Mouse (Mus musculus) hindbrain, embryonic 13.5 days (tissue): ENCODE data around the gene Insl3. TPM values are rescaled to one million over a fixed set of nuclear protein-coding genes. Genes with fewer than 3 reads are reported as not detected.

Experiments
- ATAC-seq: fragments of 200-750 bp; cut with Nextera tagmentation; 2 replicates; pipeline ENCODE4 v1.8.0; 2017; ENCODE audit warnings: moderate TSS enrichment; ENCODE audit not compliant: low FRiP score
- H3K27ac ChIP-seq: fragments of 300-500 bp; sonication (generic); 2 replicates; pipeline ENCODE4 v1.5.1; 2015; ENCODE audit warnings: inconsistent platforms, mild to moderate bottlenecking, moderate library complexity
- H3K27me3 ChIP-seq: fragments of 300-500 bp; sonication (generic); 2 replicates; pipeline ENCODE4 v1.6.1; 2015; ENCODE audit warnings: mild to moderate bottlenecking, inconsistent platforms
- H3K36me3 ChIP-seq: fragments of 300-500 bp; sonication (generic); 2 replicates; pipeline ENCODE4 v1.6.1; 2015; ENCODE audit warnings: mild to moderate bottlenecking, inconsistent platforms
- H3K4me1 ChIP-seq: fragments of 300-500 bp; sonication (generic); replicated peaks from 2 replicates; pipeline ENCODE4 v1.6.1; 2015; ENCODE audit warnings: inconsistent platforms
- H3K4me2 ChIP-seq: fragments of 300-500 bp; sonication (generic); 2 replicates; pipeline ENCODE4 v1.6.1; 2015; ENCODE audit warnings: inconsistent platforms, mild to moderate bottlenecking, moderate library complexity
- H3K4me3 ChIP-seq: fragments of 300-500 bp; sonication (generic); 2 replicates; pipeline ENCODE4 v1.5.1; 2015; ENCODE audit warnings: mild to moderate bottlenecking, inconsistent platforms
- H3K9ac ChIP-seq: fragments of 300-500 bp; sonication (generic); 2 replicates; pipeline ENCODE4 v1.6.1; 2015; ENCODE audit warnings: mild to moderate bottlenecking, inconsistent platforms
- H3K9me3 ChIP-seq: fragments of 300-500 bp; sonication (generic); 2 replicates; pipeline ENCODE4 v1.6.1; 2016; ENCODE audit warnings: inconsistent platforms
- WGBS: fragments of 180-500 bp; shearing (Covaris S2); methylation state at CpG from one replicate; pipeline ENCODE4 v1.1.7; 2015; 5-methylcytosine and 5-hydroxymethylcytosine counted together
- polyA plus RNA-seq: library from polyadenylated mRNA; unstranded; fragments of >200 nt; fragmentation: Nextera tagmentation; extraction: Ambion mirVana; gene quantifications from 2 replicates; pipeline ENCODE4 v1.2.1, GENCODE M21; 2015

Gene Insl3
- polyA plus RNA-seq, 1 experiment from 2014 or later, result 0.31 TPM

DNA sequence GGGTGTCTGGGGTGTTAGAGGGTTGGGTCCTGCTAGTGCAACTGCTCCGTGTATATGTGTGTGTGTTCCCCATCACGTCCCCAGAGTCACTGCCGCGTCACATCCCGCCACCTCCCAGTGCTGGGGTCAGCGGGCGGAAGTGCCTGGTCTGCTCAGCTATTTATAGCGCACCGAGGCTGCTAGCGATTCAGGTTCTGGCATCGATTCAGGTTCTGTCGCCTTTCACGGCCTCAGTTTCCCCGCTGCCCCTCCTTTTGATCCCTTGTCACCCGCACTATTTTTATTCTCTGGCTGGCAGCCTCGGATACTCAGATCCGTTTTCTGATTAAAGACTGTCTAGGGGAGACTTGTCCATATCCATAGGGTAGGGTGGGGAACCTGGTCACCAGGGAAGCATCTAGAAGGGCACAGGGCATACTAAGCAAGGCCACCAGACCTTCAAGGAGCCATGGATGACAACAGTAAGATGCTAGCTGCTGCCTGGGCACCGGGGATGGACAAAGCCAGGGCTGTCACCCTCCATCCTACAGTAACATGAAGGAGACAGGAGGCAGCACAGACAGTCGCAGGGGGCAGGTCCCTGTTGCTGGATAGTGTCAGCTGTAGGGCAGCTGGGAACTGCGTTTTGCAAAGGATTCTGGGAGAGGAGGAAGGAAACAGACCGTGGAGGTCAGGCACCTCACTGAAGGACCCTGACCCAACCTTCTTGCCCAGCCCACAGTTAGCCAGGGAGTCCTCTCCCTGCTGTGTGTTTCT is 20.6 kb upstream of the Insl3 start:
- H3K36me3 ChIP-seq, result peaks cover 10% of the 10 kb centered on the region
- H3K4me3 ChIP-seq, result peak overlapping the region; percentile 15
- H3K27ac ChIP-seq, result peak overlapping the region; percentile 80
- WGBS, result 5% methylated on average over 21 of the region's 21 CpGs
- H3K9me3 ChIP-seq, result no peaks in the 10 kb centered on the region
- ATAC-seq, result no peak
- H3K27me3 ChIP-seq, result peaks cover 19% of the 10 kb centered on the region
- peak overlapping the region; percentile 45 for H3K4me2 ChIP-seq
- peaks cover 55% of the 10 kb centered on the region for H3K4me1 ChIP-seq
- H3K9ac ChIP-seq, result peak overlapping the region; percentile 53

DNA sequence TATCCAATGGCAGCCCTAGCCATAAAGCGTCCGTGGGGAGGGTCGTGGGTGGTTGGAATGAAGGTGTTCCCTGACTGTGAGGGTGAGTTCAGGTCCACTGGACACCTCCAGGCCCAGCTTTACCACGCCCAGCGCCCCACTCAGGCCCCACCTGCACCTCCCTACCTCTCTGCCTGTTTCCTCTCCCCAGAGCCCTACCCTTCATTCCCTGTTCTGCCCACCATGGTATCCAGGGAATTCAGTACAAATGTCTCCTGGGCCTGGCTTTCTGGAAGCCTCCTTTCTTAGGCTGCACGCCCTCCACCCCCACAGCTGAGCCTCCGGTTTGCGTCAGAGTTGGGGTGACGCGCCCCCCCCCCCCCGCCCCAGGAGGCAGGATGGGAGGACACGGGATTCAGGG is 18.8 kb upstream of the Insl3 start:
- ATAC-seq, result peak; percentile 29
- Histone ChIP-seq H3K27me3 (peaks cover 22% of the 10 kb centered on the region), H3K9ac (peak overlapping the region; percentile 88), H3K4me2 (peak overlapping the region; percentile 88), H3K27ac (peak overlapping the region; percentile 96), H3K4me1 (peaks cover 55% of the 10 kb centered on the region), H3K36me3 (no peaks in the 10 kb centered on the region), H3K4me3 (peak overlapping the region; percentile 85), H3K9me3 (no peaks in the 10 kb centered on the region)
- 8% methylated on average over 12 of the region's 12 CpGs for WGBS

DNA sequence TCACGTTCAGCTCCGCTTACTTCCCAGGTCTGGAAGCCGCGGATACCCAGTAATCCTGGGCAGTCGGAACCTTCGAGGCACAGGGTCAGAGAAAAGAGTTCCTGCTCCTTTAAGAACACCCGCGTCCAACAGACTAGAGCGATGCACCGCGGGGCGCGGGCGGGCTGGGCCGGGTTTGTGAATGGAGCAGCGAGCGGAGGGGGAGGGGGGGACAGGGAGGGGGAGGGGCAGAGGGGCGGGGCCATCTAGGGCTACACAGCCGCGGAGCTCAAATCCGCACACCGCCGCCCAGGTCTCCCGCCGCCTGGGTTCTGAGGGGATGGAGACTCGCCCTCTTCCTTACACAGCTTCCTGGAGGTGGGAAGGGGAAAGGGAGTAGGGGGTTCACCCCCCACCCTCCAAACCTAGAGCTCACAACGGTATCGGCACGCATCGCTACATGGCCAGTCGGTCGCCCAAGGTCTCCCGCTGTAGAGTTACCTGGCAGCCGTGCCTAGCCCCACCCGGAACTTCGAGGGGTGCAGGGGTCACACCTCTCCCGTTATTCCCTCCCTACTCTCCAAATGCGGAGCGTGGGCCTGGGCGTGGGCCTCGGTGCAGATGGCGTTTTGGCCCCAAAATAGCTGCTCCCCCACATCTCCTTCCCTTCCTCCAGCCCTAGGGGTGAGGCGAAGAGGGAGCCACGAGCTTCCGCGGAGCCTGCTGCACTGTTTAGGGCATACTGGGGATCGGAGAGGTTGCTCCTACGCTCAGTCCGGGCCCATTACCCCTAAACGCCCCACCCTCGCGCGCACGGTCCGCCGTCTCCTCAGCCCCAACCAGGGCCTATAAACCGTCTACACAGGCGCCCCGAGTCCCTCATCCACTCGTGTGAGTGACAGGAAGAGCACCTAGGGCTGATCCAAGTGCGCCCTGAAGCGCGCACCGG is 18.1 kb upstream of the Insl3 start:
- Histone ChIP-seq H3K9ac (peak overlapping the region; percentile 88), H3K27ac (peak overlapping the region; percentile 96), H3K27me3 (peaks cover 29% of the 10 kb centered on the region), H3K9me3 (no peaks in the 10 kb centered on the region), H3K36me3 (no peaks in the 10 kb centered on the region), H3K4me3 (peak overlapping the region; percentile 85), H3K4me1 (peaks cover 54% of the 10 kb centered on the region), H3K4me2 (peak overlapping the region; percentile 88)
- under 1% methylated on average over 61 of the region's 64 CpGs for WGBS
- ATAC-seq, result peak; percentile 65

DNA sequence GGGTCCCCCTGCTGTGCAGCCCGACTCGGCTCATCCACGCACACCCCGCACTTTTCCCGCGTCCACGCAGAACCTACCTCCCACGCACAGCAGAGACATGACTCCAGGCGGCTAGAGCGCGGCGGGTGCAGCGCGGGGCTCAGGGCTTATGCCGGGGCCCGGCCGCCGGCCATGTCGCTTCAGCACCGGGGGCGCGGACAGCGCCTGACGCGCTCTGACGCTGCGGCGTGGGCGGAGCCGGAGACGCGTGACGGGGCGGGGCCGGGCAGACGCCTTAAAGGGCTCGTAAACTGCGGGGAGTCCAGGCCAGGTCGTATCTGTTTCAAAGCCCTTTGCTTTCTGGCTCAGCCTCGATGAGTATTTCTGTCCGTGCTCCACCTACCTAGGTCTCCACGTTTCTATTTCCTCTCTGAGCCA is 17.5 kb upstream of the Insl3 start, which contains the start of gene Unc13a:
Unc13a (minus strand) TSS at position 209 of the 417 bp plus-strand sequence.
- under 1% methylated on average over 42 of the region's 42 CpGs for WGBS
- Histone ChIP-seq H3K4me1 (peaks cover 52% of the 10 kb centered on the region), H3K27ac (peak within 1 kb of the TSS; percentile 96)

DNA sequence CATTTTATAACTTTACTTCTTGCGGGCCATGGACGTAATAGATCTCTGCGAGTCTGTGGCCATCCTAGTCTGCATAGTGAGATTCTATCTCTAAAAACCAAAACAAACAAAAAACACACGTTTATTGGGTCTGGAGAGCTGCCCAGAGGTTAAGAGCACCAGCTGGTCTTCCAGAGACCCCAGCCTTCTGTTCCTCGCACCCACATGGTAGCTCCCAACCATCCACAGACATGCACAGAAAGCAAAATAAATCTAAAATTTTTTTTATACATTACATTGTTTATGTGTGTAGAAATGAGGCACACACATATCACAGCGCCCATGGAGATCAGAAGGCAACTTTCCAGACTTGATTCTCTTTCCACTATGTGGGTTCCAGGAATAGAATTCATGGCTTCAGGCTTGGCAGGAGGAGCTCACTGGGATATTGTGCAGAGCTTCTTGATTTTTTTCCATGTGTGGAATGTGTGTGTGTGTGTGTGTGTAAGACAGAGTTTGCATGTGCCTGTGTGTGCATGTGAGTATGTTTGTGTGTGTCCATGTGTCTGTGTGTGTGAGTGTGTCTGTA is 16.8 kb upstream of the Insl3 start:
- H3K9me3 ChIP-seq, result no peaks in the 10 kb centered on the region
- peak overlapping the region; percentile 96 for H3K27ac ChIP-seq
- peak overlapping the region; percentile 85 for H3K4me3 ChIP-seq
- no peaks in the 10 kb centered on the region for H3K36me3 ChIP-seq
- H3K9ac ChIP-seq, result peak overlapping the region; percentile 88
- H3K27me3 ChIP-seq, result peaks cover 41% of the 10 kb centered on the region
- peak overlapping the region; percentile 88 for H3K4me2 ChIP-seq
- H3K4me1 ChIP-seq, result peaks cover 45% of the 10 kb centered on the region
- WGBS, result 65% methylated on average over 6 of the region's 6 CpGs
- no peak for ATAC-seq

More for the DNA sequence above, 17.5 kb upstream of the Insl3 start, which contains the start of gene Unc13a:
- Histone ChIP-seq H3K4me3 (peak within 1 kb of the TSS; percentile 85), H3K27me3 (peaks cover 35% of the 10 kb centered on the region), H3K4me2 (peak within 1 kb of the TSS; percentile 88), H3K36me3 (no peaks in the 10 kb centered on the region), H3K9me3 (no peaks in the 10 kb centered on the region), H3K9ac (peak within 1 kb of the TSS; percentile 88)
- peak; percentile 55 for ATAC-seq

DNA sequence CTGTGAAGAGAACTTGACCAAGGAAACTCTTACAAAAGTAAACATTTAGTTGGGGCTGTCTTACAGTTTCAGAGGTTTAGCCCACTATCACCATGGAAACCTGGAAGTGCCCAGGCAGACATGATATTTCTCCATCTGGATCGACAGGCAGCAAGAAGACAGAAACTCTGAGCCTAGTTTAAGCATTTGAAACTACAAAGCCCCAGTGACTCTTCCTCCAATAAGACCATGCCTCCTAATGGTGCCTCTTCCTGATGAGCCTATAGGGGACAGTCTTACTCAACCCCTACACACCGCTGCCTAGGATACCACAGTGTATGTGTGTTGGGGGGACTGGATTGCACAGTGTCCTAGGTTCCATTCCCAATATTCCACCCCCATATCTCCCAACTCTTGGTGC is 14.9 kb upstream of the Insl3 start:
- H3K9me3 ChIP-seq, result no peaks in the 10 kb centered on the region
- no peak overlapping the region for H3K27ac ChIP-seq
- H3K4me1 ChIP-seq, result peaks cover 28% of the 10 kb centered on the region
- WGBS, result 65% methylated on average over 2 of the region's 2 CpGs
- no peak overlapping the region for H3K4me3 ChIP-seq
- H3K4me2 ChIP-seq, result no peak overlapping the region
- H3K36me3 ChIP-seq, result no peaks in the 10 kb centered on the region
- no peak for ATAC-seq
- no peak overlapping the region for H3K9ac ChIP-seq
- H3K27me3 ChIP-seq, result peaks cover 56% of the 10 kb centered on the region

DNA sequence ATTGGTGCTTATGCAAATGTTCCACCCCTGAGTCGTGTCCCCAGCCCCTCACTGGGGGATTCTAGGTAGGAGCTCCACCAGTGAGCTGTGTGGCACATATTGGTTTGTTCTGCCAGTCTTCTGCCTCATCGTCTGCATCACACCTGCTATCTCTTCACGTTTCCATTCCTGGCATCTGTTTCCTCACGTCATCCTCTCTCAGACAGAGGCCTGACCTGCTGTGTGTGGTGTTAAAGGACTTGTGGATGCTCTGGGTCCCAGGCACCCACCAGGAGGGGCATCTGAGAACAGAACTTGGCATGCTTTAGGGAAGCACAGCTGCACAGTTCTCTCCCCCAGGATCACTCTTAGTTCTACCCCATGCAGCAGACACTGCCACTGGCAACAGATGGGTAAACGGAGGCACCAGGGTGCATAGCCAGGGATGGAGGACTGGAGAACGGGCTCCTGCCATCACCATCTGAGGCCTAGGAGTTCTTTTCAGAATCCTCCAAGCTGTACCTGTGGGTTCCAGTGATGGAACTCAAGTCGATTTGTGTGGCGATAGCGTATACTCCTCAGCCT is 13.5 kb upstream of the Insl3 start:
- Histone ChIP-seq H3K27ac (no peak overlapping the region), H3K4me1 (peaks cover 28% of the 10 kb centered on the region), H3K36me3 (no peaks in the 10 kb centered on the region), H3K27me3 (peaks cover 66% of the 10 kb centered on the region), H3K9me3 (no peaks in the 10 kb centered on the region), H3K9ac (peak overlapping the region; percentile 85), H3K4me3 (peak overlapping the region; percentile 62), H3K4me2 (peak overlapping the region; percentile 84)
- ATAC-seq, result no peak
- 33% methylated on average over 9 of the region's 9 CpGs for WGBS

DNA sequence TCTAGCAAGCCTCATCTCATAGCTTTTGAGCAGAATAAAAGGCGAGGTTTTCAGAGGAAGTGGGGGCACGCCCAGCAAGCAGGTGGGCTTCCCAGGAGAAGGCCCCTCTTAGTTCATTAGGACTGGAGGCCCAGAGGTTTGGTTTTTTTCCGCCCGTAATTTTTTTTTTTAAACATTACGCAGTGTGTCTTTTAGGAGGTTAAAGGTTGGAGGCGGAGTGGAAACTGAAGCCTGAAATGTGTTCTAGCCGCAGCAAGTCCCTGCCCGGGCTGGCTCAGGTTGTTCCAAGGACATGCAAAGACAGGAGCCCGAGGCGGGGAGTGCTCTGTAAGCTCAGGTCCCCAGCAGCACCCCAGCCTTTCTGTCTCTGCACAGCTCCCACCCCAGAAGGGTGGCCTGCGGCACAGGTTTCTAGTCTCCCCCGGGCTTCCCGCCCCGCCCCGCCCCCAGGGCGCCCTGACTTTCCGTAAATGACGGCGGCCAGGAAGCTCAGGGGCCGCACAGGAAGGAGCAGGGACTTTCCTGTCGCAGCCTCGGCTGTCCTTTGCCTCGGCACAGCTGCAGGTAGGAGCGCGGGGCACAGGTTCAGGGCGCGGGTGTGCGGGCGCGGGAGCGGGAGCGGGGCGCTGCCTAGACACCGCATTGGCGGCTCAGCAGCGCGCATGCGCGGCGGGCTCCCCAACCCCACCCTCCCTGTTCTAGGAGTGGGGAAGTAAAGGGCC is 12.8 kb upstream of the Insl3 start, which contains the start of gene Jak3:
Jak3 (plus strand) TSS at position 277 of the 722 bp plus-strand sequence.
- Histone ChIP-seq H3K27me3 (peaks cover 73% of the 10 kb centered on the region), H3K27ac (no peak within 1 kb of the TSS), H3K36me3 (no peaks in the 10 kb centered on the region), H3K4me3 (peak within 1 kb of the TSS; percentile 62), H3K9ac (peak within 1 kb of the TSS; percentile 85), H3K4me1 (peaks cover 32% of the 10 kb centered on the region), H3K9me3 (no peaks in the 10 kb centered on the region), H3K4me2 (peak within 1 kb of the TSS; percentile 84)
- WGBS, result 3% methylated on average over 35 of the region's 40 CpGs
- ATAC-seq, result peak; percentile 43

DNA sequence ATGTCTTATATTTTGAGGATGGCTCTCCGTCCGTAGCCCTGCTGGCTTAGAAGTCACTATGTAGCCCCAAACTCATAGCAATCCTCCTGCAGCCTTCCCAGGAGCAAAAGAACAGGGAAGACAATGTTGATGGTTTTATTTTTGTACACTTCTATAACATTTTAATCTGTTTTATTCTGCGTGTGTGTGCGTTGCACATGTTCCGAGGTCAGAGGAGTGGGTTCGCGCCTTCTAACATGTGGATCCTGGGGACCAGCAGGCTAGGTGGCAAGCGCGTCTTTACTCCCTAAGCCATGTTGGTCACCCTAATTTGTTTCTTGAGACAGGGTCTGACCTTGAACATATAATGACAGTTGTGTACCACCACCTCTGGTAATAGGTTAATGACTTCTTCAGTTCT is 12.2 kb upstream of the Insl3 start:
- H3K4me3 ChIP-seq, result peak overlapping the region; percentile 62
- no peak for ATAC-seq
- H3K27ac ChIP-seq, result no peak overlapping the region
- H3K4me1 ChIP-seq, result peaks cover 36% of the 10 kb centered on the region
- peak overlapping the region; percentile 84 for H3K4me2 ChIP-seq
- peaks cover 79% of the 10 kb centered on the region for H3K27me3 ChIP-seq
- WGBS, result 52% methylated on average over 9 of the region's 9 CpGs
- no peaks in the 10 kb centered on the region for H3K36me3 ChIP-seq
- no peaks in the 10 kb centered on the region for H3K9me3 ChIP-seq
- peak overlapping the region; percentile 85; the same call in 1 of the 2 replicates for H3K9ac ChIP-seq

DNA sequence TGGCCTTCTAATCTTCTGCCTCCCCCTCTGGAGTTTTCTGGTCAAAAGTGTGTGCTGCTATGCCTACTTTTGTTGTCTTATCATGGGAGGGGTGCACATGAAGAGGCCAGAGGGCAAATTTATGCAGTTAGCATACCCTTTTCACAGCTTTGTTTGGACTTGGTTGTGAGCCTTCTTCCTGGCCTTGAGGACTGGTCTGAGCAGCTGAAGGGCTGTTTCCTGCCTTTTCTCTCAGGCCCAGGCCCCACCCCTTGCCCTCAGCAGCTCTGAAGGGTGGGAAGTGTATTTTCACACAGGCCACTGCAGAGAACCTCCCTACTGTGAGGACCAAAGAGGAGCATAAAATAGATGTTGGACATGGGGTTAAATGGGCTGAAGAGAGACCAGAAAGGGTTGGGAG is 11.5 kb upstream of the Insl3 start:
- Histone ChIP-seq H3K9me3 (no peaks in the 10 kb centered on the region), H3K36me3 (no peaks in the 10 kb centered on the region), H3K27ac (no peak overlapping the region), H3K27me3 (peaks cover 87% of the 10 kb centered on the region), H3K9ac (no peak overlapping the region), H3K4me2 (no peak overlapping the region), H3K4me1 (peaks cover 31% of the 10 kb centered on the region), H3K4me3 (no peak overlapping the region)
- no peak for ATAC-seq

DNA sequence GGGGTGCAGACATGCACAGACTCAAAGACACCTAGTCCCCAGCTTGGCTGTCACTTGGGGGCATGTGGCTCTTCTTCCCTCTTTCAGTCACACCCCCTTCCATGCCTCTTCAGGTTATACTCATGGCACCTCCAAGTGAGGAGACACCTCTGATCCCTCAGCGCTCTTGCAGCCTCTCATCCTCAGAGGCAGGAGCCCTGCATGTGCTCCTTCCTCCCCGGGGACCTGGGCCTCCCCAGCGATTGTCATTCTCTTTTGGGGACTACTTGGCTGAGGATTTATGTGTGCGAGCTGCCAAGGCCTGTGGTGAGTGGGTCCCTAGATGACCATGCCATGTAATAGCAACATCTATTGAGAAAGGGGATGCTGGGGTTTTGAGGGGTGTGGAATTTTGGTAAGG is 10.8 kb upstream of the Insl3 start:
- no peak overlapping the region for H3K9ac ChIP-seq
- H3K4me1 ChIP-seq, result peaks cover 31% of the 10 kb centered on the region
- no peak overlapping the region for H3K27ac ChIP-seq
- H3K4me3 ChIP-seq, result no peak overlapping the region
- H3K27me3 ChIP-seq, result peaks cover 91% of the 10 kb centered on the region
- 47% methylated on average over 4 of the region's 4 CpGs for WGBS
- no peaks in the 10 kb centered on the region for H3K36me3 ChIP-seq
- ATAC-seq, result no peak
- H3K9me3 ChIP-seq, result no peaks in the 10 kb centered on the region
- no peak overlapping the region for H3K4me2 ChIP-seq
